Mouse (Mus musculus) lung, embryonic 16.5 days (tissue): ENCODE data around the gene Gm13276. TPM values are rescaled to one million over a fixed set of nuclear protein-coding genes. Genes with fewer than 3 reads are reported as not detected.

Experiments
- polyA plus RNA-seq: library from polyadenylated mRNA; unstranded; fragments of >200 nt; fragmentation: Nextera tagmentation; extraction: Ambion mirVana; gene quantifications from 2 replicates; pipeline ENCODE4 v1.2.1, GENCODE M21; 2015

Gene Gm13276
- polyA plus RNA-seq, 1 experiment from 2014 or later: 0.36 TPM

Other genes starting within 250 kb of the Gm13276 start
- gene Ifna15, start 227.5 kb upstream of the Gm13276 start, polyA plus RNA-seq: not detected in 2 replicates
- not detected in 2 replicates for gene Ifna14, start 213.9 kb upstream of the Gm13276 start, polyA plus RNA-seq
- not detected in 2 replicates for gene Ifna9, start 193.3 kb upstream of the Gm13276 start, polyA plus RNA-seq
- gene Ifna12, start 182.3 kb upstream of the Gm13276 start, polyA plus RNA-seq: not detected in 2 replicates
- not detected in 2 replicates for gene C87499, start 151.3 kb upstream of the Gm13276 start, polyA plus RNA-seq
- not detected in 2 replicates for gene Ifna13, start 141.2 kb upstream of the Gm13276 start, polyA plus RNA-seq
- not detected in 2 replicates for gene Ifna16, start 108.8 kb upstream of the Gm13276 start, polyA plus RNA-seq
- not detected in 2 replicates for gene Ifna2, start 101.8 kb upstream of the Gm13276 start, polyA plus RNA-seq
- not detected in 2 replicates for gene Ifnab, start 94.3 kb upstream of the Gm13276 start, polyA plus RNA-seq
- gene Gm26566, start 63.9 kb upstream of the Gm13276 start, polyA plus RNA-seq: 0.82 and 1.2 TPM in 2 replicates
- 88.1 and 91.8 TPM in 2 replicates for gene Klhl9, start 63.2 kb upstream of the Gm13276 start, polyA plus RNA-seq
- gene Gm13271, start 30.8 kb upstream of the Gm13276 start, polyA plus RNA-seq: not detected in 2 replicates
- 0.31 TPM in 1 of 2 replicates, not detected in the other for gene Gm13283, start 25.6 kb upstream of the Gm13276 start, polyA plus RNA-seq
- 0.38 and 0.49 TPM in 2 replicates for gene Gm13290, start 11.9 kb upstream of the Gm13276 start, polyA plus RNA-seq
- gene Gm13289, start 8.8 kb upstream of the Gm13276 start, polyA plus RNA-seq: not detected in 2 replicates
- gene Gm13272, start 5.9 kb upstream of the Gm13276 start, polyA plus RNA-seq: not detected in 2 replicates
- 0.34 TPM in 1 of 2 replicates, not detected in the other for gene Ifnz, start 3.6 kb upstream of the Gm13276 start, polyA plus RNA-seq
- not detected in 2 replicates for gene Gm13277, start 2.9 kb downstream of the Gm13276 start, polyA plus RNA-seq
- not detected in 2 replicates for gene Gm13278, start 5.8 kb downstream of the Gm13276 start, polyA plus RNA-seq
- not detected in 2 replicates for gene Gm13275, start 8.8 kb downstream of the Gm13276 start, polyA plus RNA-seq
- gene Gm13279, start 11.7 kb downstream of the Gm13276 start, polyA plus RNA-seq: not detected in 2 replicates
- 1.5 and 1.8 TPM in 2 replicates for gene Gm13285, start 14.0 kb downstream of the Gm13276 start, polyA plus RNA-seq
- not detected in 2 replicates for gene Gm13287, start 17.5 kb downstream of the Gm13276 start, polyA plus RNA-seq
- gene Gm13288, start 19.8 kb downstream of the Gm13276 start, polyA plus RNA-seq: not detected in 2 replicates
- not detected in 2 replicates for gene Ifna7, start 30.5 kb downstream of the Gm13276 start, polyA plus RNA-seq
- gene Ifna11, start 34.2 kb downstream of the Gm13276 start, polyA plus RNA-seq: not detected in 2 replicates
- not detected in 2 replicates for gene Ifna6, start 41.7 kb downstream of the Gm13276 start, polyA plus RNA-seq
- gene Ifna5, start 49.8 kb downstream of the Gm13276 start, polyA plus RNA-seq: not detected in 2 replicates
- gene Ifna4, start 56.2 kb downstream of the Gm13276 start, polyA plus RNA-seq: not detected in 2 replicates
- gene Ifna1, start 64.4 kb downstream of the Gm13276 start, polyA plus RNA-seq: not detected in 2 replicates
- gene Ifne, start 94.5 kb downstream of the Gm13276 start, polyA plus RNA-seq: not detected in 2 replicates